Mouse (Mus musculus) forebrain, embryonic 15.5 days (tissue): ENCODE results near the gene Smarca1. TPM values are rescaled to one million over a fixed set of nuclear protein-coding genes. Genes with fewer than 3 reads are reported as not detected.
A peak's percentile ranks its signal among the peaks of the same experiment; 100 is the strongest.

ENCODE experiments used
- ATAC-seq: fragments of 200-750 bp; cut with Nextera tagmentation; replicated peaks from 2 replicates; pipeline ENCODE4 v1.8.0; 2017; ENCODE audit warnings: mild to moderate bottlenecking, moderate TSS enrichment, moderate library complexity
- H3K27ac ChIP-seq: fragments of 300-500 bp; sonication (generic); replicated peaks from 2 replicates; pipeline ENCODE4 v1.5.1; 2015; ENCODE audit warnings: mild to moderate bottlenecking, inconsistent platforms
- H3K27me3 ChIP-seq: fragments of 300-500 bp; sonication (generic); 2 replicates; pipeline ENCODE4 v1.6.1; 2015; ENCODE audit warnings: inconsistent platforms
- H3K36me3 ChIP-seq: fragments of 300-500 bp; sonication (generic); 2 replicates; pipeline ENCODE4 v1.6.1; 2015; ENCODE audit warnings: mild to moderate bottlenecking, inconsistent platforms
- H3K4me1 ChIP-seq: fragments of 300-500 bp; sonication (generic); 2 replicates; pipeline ENCODE4 v1.6.1; 2015; ENCODE audit warnings: inconsistent platforms
- H3K4me2 ChIP-seq: fragments of 300-500 bp; sonication (generic); replicated peaks from 2 replicates; pipeline ENCODE4 v1.6.1; 2015; ENCODE audit warnings: mild to moderate bottlenecking, inconsistent platforms
- H3K4me3 ChIP-seq: fragments of 300-500 bp; sonication (generic); 2 replicates; pipeline ENCODE4 v1.5.1; 2015; ENCODE audit warnings: mild to moderate bottlenecking, inconsistent platforms
- H3K9ac ChIP-seq: fragments of 300-500 bp; sonication (generic); replicated peaks from 2 replicates; pipeline ENCODE4 v1.6.1; 2015; ENCODE audit warnings: mild to moderate bottlenecking, inconsistent platforms
- H3K9me3 ChIP-seq: fragments of 300-500 bp; sonication (generic); 2 replicates; pipeline ENCODE4 v1.6.1; 2016; ENCODE audit warnings: inconsistent platforms
- WGBS: fragments of 180-500 bp; shearing (Covaris S2); methylation state at CpG from one replicate; pipeline ENCODE4 v1.1.7; 2015; ENCODE audit warnings: mixed read lengths; 5-methylcytosine and 5-hydroxymethylcytosine counted together
- polyA plus RNA-seq: library from polyadenylated mRNA; unstranded; fragments of >200 nt; fragmentation: Nextera tagmentation; extraction: Ambion mirVana; gene quantifications from 2 replicates; pipeline ENCODE4 v1.2.1, GENCODE M21; 2015

Smarca1 gene
- polyA plus RNA-seq, 1 experiment from 2014 or later: 29.7 TPM

DNA sequence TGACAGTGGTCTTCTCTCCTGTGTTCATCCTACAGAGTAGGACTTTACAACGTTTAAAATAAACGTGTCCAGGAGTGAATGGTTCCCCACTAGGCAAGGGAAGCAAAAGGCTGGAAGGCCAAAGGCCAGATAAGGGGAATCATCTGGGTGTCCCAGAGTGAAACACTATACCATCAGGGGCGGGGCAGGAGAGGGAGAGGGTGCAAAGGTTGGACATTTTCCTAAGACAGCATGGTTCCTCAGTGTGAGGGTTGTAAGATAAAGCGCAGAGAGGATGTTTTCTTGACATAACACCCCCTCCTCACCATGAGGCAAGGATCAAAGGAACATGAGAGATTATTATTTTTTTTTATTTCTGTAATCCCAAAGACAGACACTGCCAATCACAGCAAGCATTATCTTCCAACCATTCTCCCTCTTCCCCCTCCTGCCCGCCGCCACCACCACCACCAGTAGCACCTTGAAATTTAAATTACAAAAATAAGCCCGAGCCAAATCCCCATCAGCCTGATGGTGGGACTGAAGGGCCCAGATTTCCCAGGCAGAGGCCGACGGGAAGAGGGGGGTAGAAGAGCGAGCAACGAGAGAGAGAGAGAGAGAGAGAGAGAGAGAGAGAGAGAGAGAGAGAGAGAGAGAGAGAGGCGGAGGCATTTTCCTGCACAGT lies 1.4 kb downstream of the Smarca1 start:
- Histone ChIP-seq H3K27me3 (no peaks in the 10 kb centered on the region), H3K4me2 (peak overlapping the region; percentile 47), H3K4me1 (0 out of 2 replicates have a peak, but pooled peaks cover 3% of the 10 kb centered on the region), H3K9ac (peak overlapping the region; percentile 71), H3K9me3 (no peaks in the 10 kb centered on the region), H3K4me3 (peak overlapping the region; percentile 61), H3K27ac (peak overlapping the region; percentile 73), H3K36me3 (no peaks in the 10 kb centered on the region)
- WGBS: 12% methylated on average over 6 of the region's 12 CpGs
- peak; percentile 75 for ATAC-seq

DNA sequence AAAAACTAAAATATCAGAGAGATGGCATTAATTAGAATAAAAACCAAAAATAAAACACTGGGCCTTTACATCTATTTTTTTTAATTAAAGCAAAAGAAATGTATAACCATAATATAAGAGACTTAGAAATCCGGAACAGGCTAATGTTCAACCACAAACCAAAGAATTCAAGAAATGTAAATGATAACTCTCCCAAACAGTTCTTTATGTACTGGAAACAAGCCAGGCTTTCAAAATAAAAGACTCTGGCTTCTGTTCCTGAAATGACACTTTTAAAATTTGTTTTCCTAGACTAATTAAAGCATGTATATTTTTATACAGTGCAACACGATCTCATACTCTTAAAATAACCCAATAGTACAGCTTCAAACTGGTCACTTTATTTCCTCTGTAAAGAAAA lies 5.4 kb downstream of the Smarca1 start:
- no peak for ATAC-seq
- no peaks in the 10 kb centered on the region for H3K9me3 ChIP-seq
- no peak overlapping the region for H3K4me3 ChIP-seq
- peaks cover 3% of the 10 kb centered on the region; the same call in 1 of the 2 replicates for H3K36me3 ChIP-seq
- 0 out of 2 replicates have a peak, but pooled peaks cover 3% of the 10 kb centered on the region for H3K4me1 ChIP-seq
- 66% methylated on average over 2 of the region's 2 CpGs for WGBS
- no peak overlapping the region for H3K9ac ChIP-seq
- no peaks in the 10 kb centered on the region for H3K27me3 ChIP-seq
- H3K27ac ChIP-seq: no peak overlapping the region
- no peak overlapping the region for H3K4me2 ChIP-seq

DNA sequence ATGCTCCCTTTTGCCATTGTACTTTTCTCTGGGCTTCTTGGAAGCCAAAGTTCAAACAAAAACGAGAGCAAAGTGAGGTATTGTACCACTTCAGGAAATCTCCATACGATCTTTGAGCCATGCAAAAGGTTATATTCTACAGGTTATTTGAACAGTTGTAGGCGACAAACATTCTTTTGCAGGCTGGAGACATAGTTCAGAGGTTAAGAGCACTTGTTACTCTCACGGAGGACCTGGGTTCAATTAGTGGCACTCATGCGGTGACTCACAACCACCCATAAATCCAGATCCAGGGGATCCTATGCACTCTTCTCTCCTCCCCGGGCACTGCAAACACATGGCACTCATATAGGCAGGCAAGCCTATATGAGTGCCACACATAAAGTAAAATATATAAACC lies 10.0 kb downstream of the Smarca1 start:
- H3K27ac ChIP-seq: no peak overlapping the region
- ATAC-seq: no peak
- H3K4me3 ChIP-seq: no peak overlapping the region
- H3K27me3 ChIP-seq: no peaks in the 10 kb centered on the region
- H3K4me1 ChIP-seq: no peaks in the 10 kb centered on the region
- H3K9me3 ChIP-seq: no peaks in the 10 kb centered on the region
- no peak overlapping the region for H3K9ac ChIP-seq
- peaks cover 3% of the 10 kb centered on the region; the same call in 1 of the 2 replicates for H3K36me3 ChIP-seq
- no peak overlapping the region for H3K4me2 ChIP-seq
- WGBS: 85% methylated on average over 6 of the region's 6 CpGs

DNA sequence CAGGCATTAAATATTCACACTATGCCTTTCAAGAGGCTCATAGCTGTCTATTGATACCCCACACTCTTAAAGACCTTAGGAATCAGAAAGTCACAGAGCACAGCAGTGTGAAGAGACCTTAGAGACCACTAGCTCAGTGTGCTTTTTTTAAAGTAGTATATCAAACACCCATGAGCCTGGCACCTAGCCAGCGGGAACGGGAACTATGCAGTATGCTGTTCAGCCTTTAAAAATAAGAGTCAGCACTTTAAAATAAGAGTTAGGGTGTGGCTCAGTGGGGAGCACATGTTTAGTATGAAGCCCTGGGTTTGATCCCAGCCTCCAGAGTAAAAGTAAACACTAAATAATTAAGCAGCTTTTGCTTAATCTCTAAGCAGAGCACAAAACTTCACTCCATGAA lies 12.7 kb downstream of the Smarca1 start:
- no peak overlapping the region for H3K9ac ChIP-seq
- peaks cover 3% of the 10 kb centered on the region; the same call in 1 of the 2 replicates for H3K36me3 ChIP-seq
- H3K4me1 ChIP-seq: no peaks in the 10 kb centered on the region
- no peak for ATAC-seq
- H3K27ac ChIP-seq: no peak overlapping the region
- 54% methylated on average over 2 of the region's 2 CpGs for WGBS
- no peaks in the 10 kb centered on the region for H3K27me3 ChIP-seq
- no peak overlapping the region for H3K4me2 ChIP-seq
- no peak overlapping the region for H3K4me3 ChIP-seq
- no peaks in the 10 kb centered on the region for H3K9me3 ChIP-seq

DNA sequence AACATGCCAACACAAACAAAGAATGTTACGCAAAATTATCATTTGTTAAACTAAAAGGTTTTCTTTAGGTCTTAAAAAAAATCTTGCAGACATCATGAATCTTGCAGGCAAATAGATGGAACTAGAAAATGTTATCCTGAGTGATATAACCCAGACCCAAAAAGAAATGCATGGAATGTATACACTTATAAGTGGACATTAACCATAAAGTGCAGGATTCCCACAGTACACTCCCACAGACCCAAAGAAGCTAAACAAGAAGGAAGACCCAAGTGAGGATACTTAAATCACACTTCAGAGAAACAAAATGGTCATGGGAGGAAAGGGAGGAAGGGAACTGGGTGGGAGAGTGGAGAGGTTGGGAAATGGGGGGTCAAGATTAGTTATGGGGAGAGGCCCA lies 34.2 kb downstream of the Smarca1 start:
- 98% methylated on average over 1 of the region's 1 CpGs for WGBS
- no peak for ATAC-seq
- no peaks in the 10 kb centered on the region for H3K9me3 ChIP-seq
- H3K36me3 ChIP-seq: no peaks in the 10 kb centered on the region
- H3K4me3 ChIP-seq: no peak overlapping the region
- H3K9ac ChIP-seq: no peak overlapping the region
- H3K4me2 ChIP-seq: no peak overlapping the region
- H3K27ac ChIP-seq: no peak overlapping the region
- H3K27me3 ChIP-seq: no peaks in the 10 kb centered on the region
- H3K4me1 ChIP-seq: no peaks in the 10 kb centered on the region

DNA sequence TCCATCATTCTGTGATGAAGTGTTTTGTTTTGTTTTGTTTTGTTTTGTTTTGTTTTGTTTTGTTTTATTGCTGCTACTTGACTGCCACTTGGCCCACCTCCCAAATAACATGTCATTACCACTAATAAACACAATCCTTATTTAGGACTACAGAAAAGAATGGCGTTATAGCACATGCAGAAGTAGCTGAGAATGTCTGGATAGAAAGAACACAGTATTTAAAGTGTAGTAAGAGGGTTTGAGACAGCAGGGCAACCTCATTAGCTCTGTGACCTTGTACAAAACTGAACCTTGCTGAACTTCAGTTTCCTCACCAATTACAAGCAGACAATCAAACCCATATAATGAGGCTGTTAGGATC lies 57.0 kb downstream of the Smarca1 start:
- 11% methylated on average over 1 of the region's 1 CpGs for WGBS
- Histone ChIP-seq H3K36me3 (no peaks in the 10 kb centered on the region), H3K4me2 (no peak overlapping the region), H3K4me3 (no peak overlapping the region), H3K27ac (no peak overlapping the region), H3K4me1 (no peaks in the 10 kb centered on the region), H3K27me3 (no peaks in the 10 kb centered on the region), H3K9ac (no peak overlapping the region), H3K9me3 (no peaks in the 10 kb centered on the region)
- no peak for ATAC-seq

DNA sequence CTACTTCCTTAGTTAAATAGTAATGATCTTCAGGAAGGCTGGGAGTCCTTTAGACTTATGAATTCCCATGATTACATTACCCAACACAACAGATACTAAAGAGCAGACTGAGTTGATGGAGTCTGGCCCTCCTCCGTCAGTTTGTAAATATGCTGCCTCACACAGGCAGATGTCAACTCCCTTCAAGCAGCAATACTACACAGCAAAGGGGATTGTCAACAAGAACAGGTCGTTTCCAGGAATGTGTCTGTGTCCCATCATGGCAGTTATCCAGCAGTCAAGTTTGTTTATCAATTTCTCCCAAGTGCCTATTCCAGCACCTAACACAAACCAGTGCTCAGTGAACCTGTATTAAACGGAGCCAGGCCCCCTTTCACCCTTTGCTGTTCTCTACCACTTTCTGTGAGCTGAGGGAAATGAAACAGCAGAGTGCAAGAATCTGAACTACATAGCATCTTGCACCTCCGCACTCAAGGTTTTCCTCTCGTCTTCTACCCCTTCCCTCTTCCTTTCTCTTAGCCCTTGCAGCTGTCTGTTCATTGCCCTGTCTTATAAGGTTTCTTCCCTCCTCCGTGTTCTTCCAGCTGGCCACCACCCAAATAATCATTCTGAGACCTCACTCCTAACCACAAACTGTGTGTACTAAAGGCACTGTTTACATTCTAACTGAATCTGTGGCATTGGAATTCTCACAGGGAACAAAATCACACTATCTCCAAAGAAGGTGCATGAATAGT lies 57.5 kb downstream of the Smarca1 start:
- ATAC-seq: no peak
- Histone ChIP-seq H3K36me3 (no peaks in the 10 kb centered on the region), H3K4me3 (no peak overlapping the region), H3K9me3 (no peaks in the 10 kb centered on the region), H3K27ac (no peak overlapping the region), H3K4me2 (no peak overlapping the region), H3K27me3 (no peaks in the 10 kb centered on the region), H3K4me1 (no peaks in the 10 kb centered on the region), H3K9ac (no peak overlapping the region)
- 55% methylated on average over 6 of the region's 6 CpGs for WGBS

DNA sequence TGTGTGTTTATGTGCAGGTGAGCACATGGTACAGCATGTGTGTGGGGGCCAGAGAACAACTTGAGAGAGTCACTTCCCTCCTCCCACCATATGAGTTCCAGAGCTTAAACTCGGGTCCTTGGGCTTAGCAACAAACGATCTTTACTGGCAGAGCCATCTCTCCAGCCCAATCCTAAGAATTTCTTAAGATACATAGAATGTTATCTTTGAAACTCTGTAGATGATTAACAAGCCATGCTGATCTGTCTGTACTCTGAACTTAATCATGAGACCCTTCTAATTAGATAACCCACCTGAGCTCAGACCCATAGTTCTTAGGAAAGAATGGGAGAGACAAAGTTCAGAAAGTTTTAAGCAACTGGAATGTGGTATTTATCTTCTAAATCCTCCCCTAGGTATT lies 59.3 kb downstream of the Smarca1 start:
- Histone ChIP-seq H3K4me1 (no peaks in the 10 kb centered on the region), H3K27ac (no peak overlapping the region), H3K4me3 (no peak overlapping the region), H3K9ac (no peak overlapping the region), H3K27me3 (no peaks in the 10 kb centered on the region), H3K9me3 (no peaks in the 10 kb centered on the region), H3K4me2 (no peak overlapping the region), H3K36me3 (no peaks in the 10 kb centered on the region)
- ATAC-seq: no peak
- WGBS: 85% methylated on average over 2 of the region's 2 CpGs

DNA sequence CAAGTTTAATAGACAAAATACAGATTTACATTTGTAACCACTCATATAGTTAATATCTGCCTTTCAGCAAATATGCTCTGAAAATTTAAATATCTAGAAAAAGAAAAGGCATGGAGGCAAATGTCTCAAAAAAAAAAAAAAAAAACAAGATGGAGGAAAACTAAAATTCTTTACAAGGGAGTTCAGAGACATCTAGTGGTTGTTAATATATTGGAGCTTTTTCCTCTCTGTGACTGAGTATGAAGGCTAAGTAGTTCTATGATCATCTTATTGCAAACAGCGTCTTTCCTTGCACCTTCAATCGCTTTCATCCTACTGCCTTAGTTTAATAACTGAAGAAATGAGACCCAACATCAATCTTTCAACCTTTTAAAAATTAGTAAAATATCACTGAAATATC lies 72.2 kb downstream of the Smarca1 start:
- H3K4me2 ChIP-seq: no peak overlapping the region
- H3K9me3 ChIP-seq: no peaks in the 10 kb centered on the region
- no peaks in the 10 kb centered on the region for H3K36me3 ChIP-seq
- no peaks in the 10 kb centered on the region for H3K4me1 ChIP-seq
- WGBS: 74% methylated on average over 2 of the region's 2 CpGs
- no peak overlapping the region for H3K4me3 ChIP-seq
- H3K9ac ChIP-seq: no peak overlapping the region
- no peaks in the 10 kb centered on the region for H3K27me3 ChIP-seq
- H3K27ac ChIP-seq: no peak overlapping the region
- ATAC-seq: no peak

DNA sequence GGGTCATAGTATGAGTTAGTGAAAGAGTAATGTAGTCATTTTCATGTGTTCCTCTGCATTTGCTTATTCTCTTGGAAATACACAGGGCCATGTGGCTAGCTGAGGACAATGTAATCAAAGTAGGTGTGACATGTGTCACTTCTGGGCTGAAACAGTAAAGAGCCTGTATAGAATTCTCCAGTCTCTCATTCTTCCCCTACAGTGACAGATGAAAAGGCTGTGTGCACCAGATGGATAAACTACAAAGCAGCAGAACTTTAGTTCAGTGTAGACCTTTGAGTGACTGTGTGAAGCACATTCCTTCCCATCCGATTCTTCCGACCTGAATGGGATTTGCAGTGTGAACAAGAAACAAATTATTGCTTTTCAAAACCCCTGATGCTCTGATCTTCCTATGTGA lies 84.1 kb downstream of the Smarca1 start:
- Histone ChIP-seq H3K4me3 (no peak overlapping the region), H3K27ac (no peak overlapping the region), H3K27me3 (no peaks in the 10 kb centered on the region), H3K4me1 (no peaks in the 10 kb centered on the region), H3K9me3 (no peaks in the 10 kb centered on the region), H3K9ac (no peak overlapping the region), H3K4me2 (no peak overlapping the region), H3K36me3 (no peaks in the 10 kb centered on the region)
- 48% methylated on average over 2 of the region's 2 CpGs for WGBS
- ATAC-seq: no peak

DNA sequence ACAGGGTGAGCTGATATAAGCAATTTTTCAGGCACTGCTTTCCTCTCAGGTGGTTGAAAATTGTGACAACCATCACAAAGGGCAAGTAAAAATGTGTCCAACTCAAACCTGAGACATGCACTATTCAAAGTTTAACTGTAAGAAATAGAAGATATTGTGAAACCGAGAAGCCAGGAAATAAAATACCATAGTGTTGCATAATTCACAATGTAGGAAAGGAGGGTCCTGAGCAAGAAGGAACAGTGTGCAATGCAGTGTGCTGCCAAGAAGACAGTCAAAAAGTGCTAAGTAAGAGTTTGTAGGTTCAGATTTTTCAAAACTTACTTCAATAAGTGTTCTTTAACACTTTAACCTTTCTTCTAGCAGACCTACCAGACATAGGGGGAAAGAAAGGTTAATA lies 128.3 kb downstream of the Smarca1 start:
- H3K4me2 ChIP-seq: no peak overlapping the region
- no peaks in the 10 kb centered on the region for H3K27me3 ChIP-seq
- ATAC-seq: no peak
- no peak overlapping the region for H3K27ac ChIP-seq
- H3K4me1 ChIP-seq: no peaks in the 10 kb centered on the region
- no peak overlapping the region for H3K4me3 ChIP-seq
- WGBS: 85% methylated on average over 1 of the region's 1 CpGs
- H3K36me3 ChIP-seq: no peaks in the 10 kb centered on the region
- no peak overlapping the region for H3K9ac ChIP-seq
- no peaks in the 10 kb centered on the region for H3K9me3 ChIP-seq

DNA sequence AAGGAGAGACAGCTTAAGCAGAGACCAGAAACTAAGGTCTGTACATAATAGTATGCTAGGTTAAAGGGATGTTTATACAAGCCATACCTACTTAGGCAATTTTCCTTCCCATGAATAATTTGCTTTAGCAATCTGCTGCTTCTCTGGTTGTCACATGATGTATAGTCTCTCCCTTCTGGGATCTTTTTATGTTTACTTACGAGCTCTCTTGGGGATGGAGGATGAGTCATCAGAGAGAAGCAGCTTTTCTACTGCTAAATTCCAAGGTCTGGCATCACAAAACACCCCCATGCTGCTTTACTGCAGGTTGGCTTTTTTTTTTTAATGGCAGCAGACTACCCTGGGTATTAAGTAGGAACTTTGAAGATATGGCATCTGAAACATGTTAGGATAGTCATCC lies 132.6 kb downstream of the Smarca1 start:
- H3K36me3 ChIP-seq: no peaks in the 10 kb centered on the region
- H3K4me3 ChIP-seq: no peak overlapping the region
- 59% methylated on average over 1 of the region's 1 CpGs for whole genome bisulfite sequencing
- H3K27me3 ChIP-seq: no peaks in the 10 kb centered on the region
- no peak overlapping the region for H3K27ac ChIP-seq
- H3K9me3 ChIP-seq: no peaks in the 10 kb centered on the region
- H3K4me2 ChIP-seq: no peak overlapping the region
- ATAC-seq: no peak
- H3K9ac ChIP-seq: no peak overlapping the region
- H3K4me1 ChIP-seq: no peaks in the 10 kb centered on the region
